Mouse (Mus musculus) lung, embryonic 15.5 days (tissue): ENCODE data around the gene Cybc1. TPM values are rescaled to one million over a fixed set of nuclear protein-coding genes. Genes with fewer than 3 reads are reported as not detected.

Experiments
- polyA plus RNA-seq: library from polyadenylated mRNA; unstranded; fragments of >200 nt; fragmentation: Nextera tagmentation; extraction: Ambion mirVana; gene quantifications from 2 replicates; pipeline ENCODE4 v1.2.1, GENCODE M21; 2015

Cybc1 gene
- polyA plus RNA-seq, 1 experiment from 2014 or later = 35.2 TPM

Other genes with a start within 250 kb of the Cybc1 start
- 132 and 133 TPM in 2 replicates for gene Csnk1d, start 238.0 kb downstream of the Cybc1 start, polyA plus RNA-seq
- gene Cd7, start 189.9 kb downstream of the Cybc1 start, polyA plus RNA-seq = 0.65 and 1.5 TPM in 2 replicates
- not detected in 2 replicates for gene Sectm1b, start 165.8 kb downstream of the Cybc1 start, polyA plus RNA-seq
- gene Sectm1a, start 148.1 kb downstream of the Cybc1 start, polyA plus RNA-seq = 0.26 TPM in 1 of 2 replicates, not detected in the other
- not detected in 2 replicates for gene Tex19.2, start 110.6 kb downstream of the Cybc1 start, polyA plus RNA-seq
- 0.09 TPM in 1 of 2 replicates, not detected in the other for gene Tex19.1, start 83.2 kb downstream of the Cybc1 start, polyA plus RNA-seq
- 0.09 TPM in 1 of 2 replicates, not detected in the other for gene Uts2r, start 69.1 kb downstream of the Cybc1 start, polyA plus RNA-seq
- 5.9 and 8.8 TPM in 2 replicates for gene Hexdc, start 24.9 kb downstream of the Cybc1 start, polyA plus RNA-seq
- 25.7 and 27.9 TPM in 2 replicates for gene Ogfod3, start 24.6 kb downstream of the Cybc1 start, polyA plus RNA-seq
- gene Narf, start 7.9 kb upstream of the Cybc1 start, polyA plus RNA-seq = 47.7 and 51.9 TPM in 2 replicates
- 7.8 and 8.7 TPM in 2 replicates for gene Foxk2, start 30.7 kb upstream of the Cybc1 start, polyA plus RNA-seq
- 93.4 and 98.5 TPM in 2 replicates for gene Wdr45b, start 125.1 kb upstream of the Cybc1 start, polyA plus RNA-seq
- gene Rab40b, start 158.9 kb upstream of the Cybc1 start, polyA plus RNA-seq = 5.3 and 6.0 TPM in 2 replicates
- gene Fn3krp, start 192.1 kb upstream of the Cybc1 start, polyA plus RNA-seq = 6.1 and 8.0 TPM in 2 replicates
- 0.68 and 1.0 TPM in 2 replicates for gene Fn3k, start 205.6 kb upstream of the Cybc1 start, polyA plus RNA-seq
- 36.7 and 37.1 TPM in 2 replicates for gene Tbcd, start 222.6 kb upstream of the Cybc1 start, polyA plus RNA-seq